Mouse (Mus musculus) embryonic facial prominence, embryonic 15.5 days (tissue): ENCODE measurements around the gene Skp2. TPM values are rescaled to one million over a fixed set of nuclear protein-coding genes. Genes with fewer than 3 reads are reported as not detected.
"Not testable (repeated sequence)": the region's sequence is repeated elsewhere in the genome, so short reads cannot be mapped to it uniquely, and the experiment has no call there.

Source experiments
- ATAC-seq: fragments of 200-750 bp; cut with Nextera tagmentation; 2 replicates; pipeline ENCODE4 v1.8.0; 2017; ENCODE audit warnings: low read depth, moderate TSS enrichment; ENCODE audit not compliant: insufficient number of reproducible peaks, low FRiP score, low TSS enrichment
- H3K27ac ChIP-seq: fragments of 300-500 bp; sonication (generic); replicated peaks from 2 replicates; pipeline ENCODE4 v1.5.1; 2015; ENCODE audit warnings: mild to moderate bottlenecking, inconsistent platforms
- H3K27me3 ChIP-seq: fragments of 300-500 bp; sonication (generic); 2 replicates; pipeline ENCODE4 v1.6.1; 2015; ENCODE audit warnings: inconsistent platforms
- H3K36me3 ChIP-seq: fragments of 300-500 bp; sonication (generic); 2 replicates; pipeline ENCODE4 v1.6.1; 2015; ENCODE audit warnings: mild to moderate bottlenecking, inconsistent platforms
- H3K4me1 ChIP-seq: fragments of 300-500 bp; sonication (generic); 2 replicates; pipeline ENCODE4 v1.6.1; 2015; ENCODE audit warnings: inconsistent platforms
- H3K4me2 ChIP-seq: fragments of 300-500 bp; sonication (generic); replicated peaks from 2 replicates; pipeline ENCODE4 v1.6.1; 2015; ENCODE audit warnings: mild to moderate bottlenecking, inconsistent platforms
- H3K4me3 ChIP-seq: fragments of 300-500 bp; sonication (generic); replicated peaks from 2 replicates; pipeline ENCODE4 v1.5.1; 2015; ENCODE audit warnings: mild to moderate bottlenecking, inconsistent platforms
- H3K9ac ChIP-seq: fragments of 300-500 bp; sonication (generic); 2 replicates; pipeline ENCODE4 v1.6.1; 2015; ENCODE audit warnings: inconsistent platforms
- H3K9me3 ChIP-seq: fragments of 300-500 bp; sonication (generic); replicated peaks from 2 replicates; pipeline ENCODE4 v1.6.1; 2016; ENCODE audit warnings: inconsistent platforms
- WGBS: fragments of 180-500 bp; shearing (Covaris S2); methylation state at CpG from one replicate; pipeline ENCODE4 v1.1.7; 2015; 5-methylcytosine and 5-hydroxymethylcytosine counted together
- polyA plus RNA-seq: library from polyadenylated mRNA; unstranded; fragments of >200 nt; fragmentation: Nextera tagmentation; extraction: Ambion mirVana; gene quantifications from 2 replicates; pipeline ENCODE4 v1.2.1, GENCODE M21; 2015

Skp2 gene
- 63.6 and 64.2 TPM in 2 replicates for polyA plus RNA-seq

- no peak within 1 kb of the TSS for H3K9ac ChIP-seq
- H3K4me3 ChIP-seq: no peak within 1 kb of the TSS
- H3K4me2 ChIP-seq: no peak within 1 kb of the TSS
- no peaks in the 10 kb centered on the region for H3K4me1 ChIP-seq
- no peak within 1 kb of the TSS for H3K27ac ChIP-seq
- H3K36me3 ChIP-seq: peaks cover 41% of the 10 kb centered on the region
- ATAC-seq: no peak
- no peaks in the 10 kb centered on the region for H3K9me3 ChIP-seq
- H3K27me3 ChIP-seq: no peaks in the 10 kb centered on the region
Observed at GRCm38 (mm10) chr15:9155325-9155724, at the start of gene Skp2. Gene Skp2 (minus strand): TSS chr15:9155425.

GRCm38 (mm10) chr15:9198421-9198820 lies 43.2 kb upstream of the Skp2 start:
- 61% methylated on average over 6 of the region's 6 CpGs for WGBS
- ATAC-seq: no peak
- H3K4me1 ChIP-seq: no peaks in the 10 kb centered on the region
- no peak overlapping the region for H3K27ac ChIP-seq
- H3K4me3 ChIP-seq: no peak overlapping the region
- 0 out of 2 replicates have a peak, but pooled peaks cover 10% of the 10 kb centered on the region for H3K36me3 ChIP-seq
- no peaks in the 10 kb centered on the region for H3K9me3 ChIP-seq
- no peaks in the 10 kb centered on the region for H3K27me3 ChIP-seq
- H3K9ac ChIP-seq: no peak overlapping the region
- no peak overlapping the region for H3K4me2 ChIP-seq

GRCm38 (mm10) chr15:9192685-9193084 lies 37.5 kb upstream of the Skp2 start:
- H3K4me3 ChIP-seq, ATAC-seq, H3K4me2 ChIP-seq, H3K4me1 ChIP-seq, H3K27ac ChIP-seq, H3K27me3 ChIP-seq, H3K9me3 ChIP-seq, H3K9ac ChIP-seq: not testable (repeated sequence)
- peaks cover 13% of the 10 kb centered on the region; the same call in 1 of the 2 replicates for H3K36me3 ChIP-seq

DNA sequence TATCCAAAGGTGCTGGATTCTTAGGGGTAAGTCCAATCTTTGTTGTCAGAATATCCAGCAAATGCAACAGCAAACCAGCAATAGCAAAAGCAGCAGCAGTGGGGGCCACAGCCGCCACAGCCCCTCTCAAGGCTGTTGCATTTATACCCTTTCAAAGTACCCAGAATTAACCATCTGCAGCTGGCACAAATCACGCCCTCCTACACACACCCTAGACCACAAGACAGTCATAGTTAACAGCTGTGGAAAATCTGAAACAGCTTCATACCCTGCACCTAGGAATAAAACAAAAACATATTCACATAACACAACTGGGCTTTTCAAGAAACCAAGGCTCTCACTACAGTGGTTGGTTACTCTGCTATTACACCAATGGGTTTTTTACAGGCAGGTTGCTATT lies 34.6 kb upstream of the Skp2 start:
- Histone ChIP-seq H3K9me3 (no peaks in the 10 kb centered on the region), H3K9ac (no peak overlapping the region), H3K4me3 (no peak overlapping the region), H3K4me1 (peaks cover 6% of the 10 kb centered on the region; the same call in 1 of the 2 replicates), H3K27ac (no peak overlapping the region), H3K4me2 (no peak overlapping the region), H3K27me3 (no peaks in the 10 kb centered on the region), H3K36me3 (peaks cover 7% of the 10 kb centered on the region; the same call in 1 of the 2 replicates)
- WGBS: 43% methylated on average over 2 of the region's 2 CpGs
- no peak for ATAC-seq

DNA sequence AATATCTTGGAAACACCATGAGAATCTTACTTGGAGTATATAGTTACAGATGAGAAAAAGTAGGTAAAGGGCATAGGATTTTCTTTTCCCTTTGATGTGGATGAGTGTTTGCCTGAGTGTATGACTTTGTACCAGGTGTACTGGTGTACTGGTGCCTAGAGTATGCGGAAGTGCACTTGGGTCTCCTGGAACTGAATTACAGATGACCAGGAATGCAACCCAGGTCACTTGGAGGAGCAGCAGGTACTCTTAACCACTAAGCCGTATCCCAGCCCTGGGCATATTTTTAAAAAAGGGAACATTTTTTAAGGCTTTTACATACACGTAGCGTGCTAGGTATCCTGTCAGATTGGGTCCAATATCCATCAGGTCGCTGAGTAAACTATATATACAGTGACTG lies 28.8 kb upstream of the Skp2 start:
- Histone ChIP-seq H3K27ac (no peak overlapping the region), H3K27me3 (no peaks in the 10 kb centered on the region), H3K4me1 (peaks cover 1% of the 10 kb centered on the region; the same call in 1 of the 2 replicates), H3K9ac (no peak overlapping the region), H3K4me3 (no peak overlapping the region), H3K9me3 (no peaks in the 10 kb centered on the region), H3K4me2 (no peak overlapping the region), H3K36me3 (peaks cover 3% of the 10 kb centered on the region; the same call in 1 of the 2 replicates)
- ATAC-seq: no peak
- 93% methylated on average over 5 of the region's 5 CpGs for WGBS

GRCm38 (mm10) chr15:9177038-9177437 lies 21.8 kb upstream of the Skp2 start:
- H3K4me3 ChIP-seq: no peak overlapping the region

DNA sequence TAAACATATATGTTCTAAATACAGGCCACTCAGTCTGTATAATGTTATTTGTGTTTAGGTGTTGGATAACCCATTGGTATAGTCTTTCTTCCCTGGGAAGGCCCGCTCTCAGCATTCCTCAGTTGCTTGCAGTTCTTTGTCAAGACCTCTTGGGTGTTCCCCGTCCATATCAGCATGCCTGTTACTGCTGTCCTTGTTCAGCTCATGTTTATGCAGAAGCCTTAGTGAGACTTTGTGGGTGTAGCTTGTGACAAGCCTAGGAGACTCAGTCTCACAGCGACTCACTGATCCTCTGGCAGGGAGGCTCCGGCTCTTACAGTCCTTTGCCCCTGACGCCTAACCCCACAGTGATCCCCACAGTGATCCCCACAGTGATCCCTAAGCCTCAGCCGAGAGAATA lies 8.9 kb upstream of the Skp2 start:
- WGBS: 74% methylated on average over 6 of the region's 6 CpGs
- no peak for ATAC-seq

More at GRCm38 (mm10) chr15:9177038-9177437, 21.8 kb upstream of the Skp2 start:
- H3K27me3 ChIP-seq: no peaks in the 10 kb centered on the region
- H3K27ac ChIP-seq: no peak overlapping the region
- no peak for ATAC-seq
- H3K36me3 ChIP-seq: peaks cover 10% of the 10 kb centered on the region; the same call in 1 of the 2 replicates
- no peaks in the 10 kb centered on the region for H3K9me3 ChIP-seq
- 91% methylated on average over 3 of the region's 3 CpGs for WGBS
- H3K4me1 ChIP-seq: no peaks in the 10 kb centered on the region
- no peak overlapping the region for H3K4me2 ChIP-seq
- H3K9ac ChIP-seq: no peak overlapping the region

GRCm38 (mm10) chr15:9162557-9163070 lies 7.4 kb upstream of the Skp2 start:
- Histone ChIP-seq H3K9ac (no peak overlapping the region), H3K27ac (no peak overlapping the region), H3K4me2 (no peak overlapping the region), H3K4me3 (no peak overlapping the region), H3K27me3 (no peaks in the 10 kb centered on the region), H3K4me1 (no peaks in the 10 kb centered on the region), H3K36me3 (peaks cover 22% of the 10 kb centered on the region), H3K9me3 (no peaks in the 10 kb centered on the region)
- no peak for ATAC-seq
- 57% methylated on average over 4 of the region's 4 CpGs for whole genome bisulfite sequencing

More for the DNA sequence above, 8.9 kb upstream of the Skp2 start:
- Histone ChIP-seq H3K9me3 (no peaks in the 10 kb centered on the region), H3K4me2 (no peak overlapping the region), H3K4me3 (no peak overlapping the region), H3K36me3 (peaks cover 27% of the 10 kb centered on the region), H3K9ac (no peak overlapping the region), H3K27ac (no peak overlapping the region), H3K4me1 (no peaks in the 10 kb centered on the region), H3K27me3 (no peaks in the 10 kb centered on the region)

DNA sequence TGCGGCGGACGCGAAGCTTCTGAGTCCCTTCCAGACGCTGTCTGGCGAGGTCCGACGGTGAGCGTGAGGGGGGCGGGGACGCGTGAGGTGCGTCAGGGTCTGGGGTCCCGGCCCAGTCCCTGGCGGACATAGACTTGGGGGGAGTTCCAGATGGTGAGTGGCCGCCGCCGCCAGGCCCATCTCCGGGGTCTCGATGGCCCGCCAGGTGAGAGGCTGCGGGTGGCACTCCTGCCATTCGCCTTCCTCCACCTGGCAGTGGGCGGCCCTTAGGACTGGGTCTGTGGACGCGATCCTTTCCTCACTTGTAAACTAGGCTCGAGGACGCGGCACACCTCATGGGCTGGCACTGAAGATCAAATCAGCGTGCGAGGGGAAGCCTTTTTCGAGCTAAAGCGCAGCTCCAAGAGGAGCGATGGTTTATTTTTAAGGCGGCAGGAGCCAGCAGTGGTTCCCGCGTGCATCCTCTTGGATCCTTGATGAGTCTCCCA lies 14.5 kb downstream of the Skp2 start:
- 1% methylated on average over 37 of the region's 37 CpGs for WGBS
- Histone ChIP-seq H3K36me3 (peaks cover 14% of the 10 kb centered on the region), H3K4me2 (peak overlapping the region; percentile 60), H3K9ac (peak overlapping the region; percentile 53), H3K27ac (peak overlapping the region; percentile 79), H3K4me1 (peaks cover 32% of the 10 kb centered on the region), H3K4me3 (peak overlapping the region; percentile 79), H3K27me3 (no peaks in the 10 kb centered on the region), H3K9me3 (no peaks in the 10 kb centered on the region)
- peak; percentile 76 for ATAC-seq

- Histone ChIP-seq H3K27ac (peak within 1 kb of the TSS; percentile 79), H3K4me1 (peaks cover 37% of the 10 kb centered on the region)
- under 1% methylated on average over 34 of the region's 34 CpGs for WGBS
Observed at GRCm38 (mm10) chr15:9140252-9140680, 15.0 kb downstream of the Skp2 start, which contains the start of gene Lmbrd2. Gene Lmbrd2 (plus strand): TSS chr15:9140550.

GRCm38 (mm10) chr15:9139447-9139846 lies 15.8 kb downstream of the Skp2 start:
- 23% methylated on average over 10 of the region's 10 CpGs for WGBS
- Histone ChIP-seq H3K36me3 (peaks cover 15% of the 10 kb centered on the region), H3K4me3 (peak overlapping the region; percentile 79), H3K27ac (peak overlapping the region; percentile 59; the same call in 1 of the 2 replicates), H3K9me3 (no peaks in the 10 kb centered on the region), H3K4me1 (peaks cover 41% of the 10 kb centered on the region), H3K9ac (peak overlapping the region; percentile 41), H3K27me3 (no peaks in the 10 kb centered on the region), H3K4me2 (peak overlapping the region; percentile 48)
- no peak for ATAC-seq

More at GRCm38 (mm10) chr15:9140252-9140680, 15.0 kb downstream of the Skp2 start, which contains the start of gene Lmbrd2:
- Histone ChIP-seq H3K9ac (peak within 1 kb of the TSS; percentile 53), H3K36me3 (peaks cover 14% of the 10 kb centered on the region), H3K4me3 (peak within 1 kb of the TSS; percentile 79), H3K27me3 (no peaks in the 10 kb centered on the region), H3K9me3 (no peaks in the 10 kb centered on the region), H3K4me2 (peak within 1 kb of the TSS; percentile 60)
- peak; percentile 98 for ATAC-seq
